Mouse (Mus musculus): ENCODE measurements around the gene Pex14. TPM values are rescaled to one million over a fixed set of nuclear protein-coding genes. Genes with fewer than 3 reads are reported as not detected.

Pex14 gene
- polyA plus RNA-seq, 1 experiment from 2014 or later: 54.3 TPM

DNA sequence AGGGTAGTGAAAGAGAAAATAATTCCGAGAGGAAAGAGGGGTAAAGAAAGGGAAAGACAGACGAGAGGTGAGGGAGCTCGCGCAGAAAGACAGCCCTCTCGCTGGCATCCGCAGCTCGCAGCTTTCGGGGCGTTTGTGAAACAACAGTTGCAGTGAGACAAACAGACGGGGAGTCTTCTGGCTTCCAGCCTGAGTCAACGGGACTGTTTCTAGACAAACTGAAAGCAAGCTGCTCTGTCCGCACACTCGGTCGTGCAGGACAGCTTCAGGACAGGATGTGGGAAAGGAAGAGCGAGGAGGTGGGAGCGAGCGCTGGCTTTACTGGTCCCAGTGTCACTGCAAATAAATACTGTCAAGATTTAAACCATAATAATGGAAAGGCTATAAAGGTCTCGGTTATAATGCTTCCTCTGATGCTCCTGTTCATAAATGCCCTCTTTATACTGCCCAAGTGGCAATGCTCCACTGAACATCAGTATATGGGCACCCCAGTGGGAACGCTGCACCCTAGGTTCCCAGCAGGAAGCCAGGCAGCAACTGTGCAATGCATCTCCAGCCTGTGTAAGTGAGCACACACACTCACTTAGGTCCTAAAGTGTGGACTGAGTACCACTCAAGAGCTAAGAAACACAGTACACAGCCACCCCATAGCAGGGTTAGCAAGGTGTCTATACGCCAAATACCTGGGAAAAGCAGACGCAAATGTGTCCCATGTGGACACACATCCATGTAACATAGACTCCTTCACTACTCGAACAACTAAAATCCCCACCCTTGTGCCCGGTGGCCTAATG, 35.4 kb downstream of the Pex14 start:
- Histone ChIP-seq H3K27me3 (peaks cover 16% of the 10 kb centered on the region; the same call in 1 of the 2 replicates), H3K36me3 (no peaks in the 10 kb centered on the region; the same call in 1 of the 2 replicates), H3K9me3 (no peaks in the 10 kb centered on the region), H3K4me2 (replicated peaks) (no peak overlapping the region), H3K27ac (no peak overlapping the region), H3K4me1 (peaks cover 42% of the 10 kb centered on the region), H3K4me3 (no peak overlapping the region), H3K9ac (no peak overlapping the region)
- 87% methylated on average over 23 of the region's 23 CpGs for WGBS
- no peak for ATAC-seq (ENCODE audit: low FRiP score, low read depth)

DNA sequence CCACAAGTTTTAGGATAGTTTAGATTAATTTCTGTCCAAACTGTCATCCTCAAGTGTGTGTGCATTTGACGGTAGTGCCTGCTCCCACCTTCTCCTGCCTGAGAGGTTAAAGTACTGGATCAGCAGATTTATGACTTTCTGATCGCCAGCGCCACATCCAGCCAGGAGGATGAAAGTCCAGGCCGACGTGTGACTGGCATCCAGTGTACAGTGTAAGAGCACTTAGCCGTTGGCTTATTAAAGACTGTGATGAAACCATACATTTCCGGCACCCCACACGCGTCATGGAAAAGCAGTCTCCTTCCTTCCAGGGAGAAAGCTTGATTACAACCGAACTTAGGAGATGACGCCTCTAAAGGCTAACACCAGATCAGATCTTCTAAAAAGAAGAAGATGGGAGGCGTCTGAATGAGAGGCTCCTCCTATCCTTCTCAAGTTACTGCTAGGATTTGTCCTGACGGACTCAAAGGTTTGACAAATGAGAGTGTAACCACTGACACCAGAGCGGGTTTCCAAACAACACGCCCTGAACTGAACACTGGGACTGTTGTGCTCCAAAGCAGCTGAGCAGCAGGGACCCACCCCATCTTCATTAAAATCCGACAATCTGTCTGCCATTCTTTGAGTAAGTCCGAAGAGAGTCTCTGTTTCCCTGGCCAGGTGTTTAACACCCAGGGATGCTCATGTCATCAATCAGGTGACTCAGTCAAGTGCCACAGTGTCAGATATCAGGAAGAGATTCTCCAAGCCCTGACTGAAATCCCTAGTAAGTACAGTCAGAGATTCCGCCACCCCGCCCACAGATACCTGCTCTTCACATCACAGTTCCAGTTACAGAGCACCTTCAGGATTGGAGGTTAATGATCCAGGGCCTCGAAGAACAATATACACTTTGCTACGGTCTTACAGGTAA, 37.0 kb downstream of the Pex14 start:
- no peak overlapping the region for H3K27ac ChIP-seq
- 41% methylated on average over 21 of the region's 21 CpGs for WGBS
- H3K4me2 ChIP-seq (replicated peaks): no peak overlapping the region
- no peaks in the 10 kb centered on the region for H3K9me3 ChIP-seq
- no peak overlapping the region for H3K4me3 ChIP-seq
- H3K27me3 ChIP-seq: peaks cover 21% of the 10 kb centered on the region; the same call in 1 of the 2 replicates
- H3K4me1 ChIP-seq: peaks cover 58% of the 10 kb centered on the region
- ATAC-seq (ENCODE audit: low FRiP score, low read depth): no peak
- H3K36me3 ChIP-seq: no peaks in the 10 kb centered on the region; the same call in 1 of the 2 replicates
- no peak overlapping the region for H3K9ac ChIP-seq

DNA sequence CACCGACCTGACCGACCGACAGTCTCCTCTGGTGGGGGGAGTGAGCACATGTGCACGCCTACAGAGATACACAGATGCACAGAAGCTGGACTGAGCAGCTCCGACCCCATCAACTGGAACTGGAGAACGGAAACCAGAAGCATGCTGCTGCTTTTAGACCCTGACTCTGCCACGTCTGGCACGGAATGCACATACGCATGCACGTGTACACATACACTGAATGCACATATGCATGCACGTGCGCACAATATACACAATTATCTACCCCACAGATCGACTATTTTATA, 38.3 kb downstream of the Pex14 start:
- Histone ChIP-seq H3K36me3 (no peaks in the 10 kb centered on the region), H3K4me2 (replicated peaks) (no peak overlapping the region), H3K4me3 (no peak overlapping the region), H3K27ac (no peak overlapping the region), H3K27me3 (peaks cover 18% of the 10 kb centered on the region; the same call in 1 of the 2 replicates), H3K4me1 (peaks cover 57% of the 10 kb centered on the region), H3K9ac (no peak overlapping the region), H3K9me3 (no peaks in the 10 kb centered on the region)
- WGBS: 63% methylated on average over 13 of the region's 13 CpGs
- no peak for ATAC-seq (ENCODE audit: low FRiP score, low read depth)

DNA sequence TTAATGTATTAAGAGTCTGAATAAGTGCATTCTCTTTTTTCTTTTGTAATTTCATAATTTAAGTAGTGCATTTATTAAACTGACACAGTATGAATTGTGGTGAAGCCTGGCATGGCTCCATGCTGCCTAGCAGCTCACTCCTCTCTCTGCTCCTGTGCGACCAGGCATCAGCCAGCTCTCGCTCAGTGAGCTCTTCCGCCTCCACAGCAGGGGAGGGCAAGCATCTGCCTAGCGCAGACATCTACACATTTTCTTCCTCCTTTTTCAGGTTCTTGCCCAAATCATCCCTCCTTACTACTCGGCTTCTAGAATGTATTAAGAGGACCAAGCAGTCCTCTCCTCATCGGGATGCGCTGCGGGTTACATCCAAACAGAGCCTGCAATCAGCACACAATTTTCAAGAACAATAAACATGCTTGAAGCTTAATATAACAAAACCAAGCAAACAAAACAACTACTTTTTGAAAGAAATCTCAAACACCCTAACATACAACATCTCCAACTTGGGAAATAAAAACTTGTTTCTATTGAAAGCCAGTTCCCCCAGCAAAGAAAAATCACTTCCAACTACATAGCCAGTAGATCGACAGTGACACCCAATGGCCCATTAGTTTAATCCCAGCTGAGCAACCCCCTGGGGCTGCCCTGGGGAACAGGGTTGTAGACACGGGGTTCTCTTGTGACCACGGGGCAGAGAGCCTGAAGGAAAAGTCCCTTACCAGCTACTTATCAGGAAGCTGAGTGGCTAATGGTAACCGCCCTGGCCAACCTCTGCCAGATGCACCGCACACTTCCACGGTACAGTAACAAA, 38.9 kb downstream of the Pex14 start:
- Histone ChIP-seq H3K4me2 (replicated peaks) (no peak overlapping the region), H3K27ac (no peak overlapping the region), H3K9ac (no peak overlapping the region; the same call in 1 of the 2 replicates), H3K36me3 (no peaks in the 10 kb centered on the region), H3K4me3 (no peak overlapping the region), H3K4me1 (peaks cover 58% of the 10 kb centered on the region), H3K9me3 (no peaks in the 10 kb centered on the region), H3K27me3 (peaks cover 18% of the 10 kb centered on the region; the same call in 1 of the 2 replicates)
- 49% methylated on average over 14 of the region's 14 CpGs for WGBS
- ATAC-seq (ENCODE audit: low FRiP score, low read depth): no peak

DNA sequence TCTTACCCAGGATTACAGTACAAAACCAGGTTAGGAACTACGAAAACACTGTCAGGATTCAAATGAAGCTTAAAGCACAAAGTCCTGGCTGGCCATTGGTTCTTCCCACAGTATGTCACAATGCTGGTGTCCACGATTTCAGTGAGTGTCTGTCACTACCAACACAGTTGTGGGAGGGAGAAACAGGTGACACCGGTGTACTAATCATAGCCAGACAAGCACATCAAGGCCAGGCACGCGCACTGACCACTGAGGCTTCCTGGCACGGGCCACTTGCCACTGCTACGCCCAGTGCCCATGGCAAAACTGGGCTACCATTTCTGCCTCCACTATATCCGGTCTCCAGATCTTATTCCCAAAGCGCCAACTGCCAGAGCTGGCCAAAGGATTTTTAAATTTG, 40.0 kb downstream of the Pex14 start:
- Histone ChIP-seq H3K9ac (no peak overlapping the region), H3K4me2 (replicated peaks) (no peak overlapping the region), H3K4me3 (no peak overlapping the region), H3K4me1 (peaks cover 59% of the 10 kb centered on the region), H3K27me3 (peaks cover 18% of the 10 kb centered on the region; the same call in 1 of the 2 replicates), H3K27ac (no peak overlapping the region), H3K36me3 (no peaks in the 10 kb centered on the region), H3K9me3 (no peaks in the 10 kb centered on the region)
- no peak for ATAC-seq (ENCODE audit: low FRiP score, low read depth)
- WGBS: 89% methylated on average over 9 of the region's 9 CpGs

DNA sequence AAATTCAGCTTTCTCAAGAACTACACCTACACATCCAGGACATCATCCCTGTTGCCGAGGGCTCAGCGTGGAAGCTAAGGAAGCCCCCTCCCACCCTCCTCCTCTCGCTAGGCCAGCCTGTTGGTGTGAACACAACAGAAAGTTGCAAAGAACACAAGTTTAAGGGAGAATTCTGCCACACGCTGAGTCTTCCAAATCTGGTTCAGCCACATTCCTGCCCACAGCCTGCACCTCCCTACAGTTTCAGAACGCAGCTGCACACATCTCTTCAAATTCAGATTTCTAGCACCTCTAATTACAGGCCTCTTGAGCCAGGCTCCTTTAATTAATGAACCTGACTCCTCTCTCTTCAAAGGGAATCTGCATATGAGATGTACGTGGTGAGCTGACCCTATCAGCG, 41.4 kb downstream of the Pex14 start:
- H3K4me2 ChIP-seq (replicated peaks): peak overlapping the region; percentile 16
- no peaks in the 10 kb centered on the region for H3K36me3 ChIP-seq
- H3K9ac ChIP-seq: no peak overlapping the region
- H3K4me3 ChIP-seq: no peak overlapping the region
- peaks cover 15% of the 10 kb centered on the region; the same call in 1 of the 2 replicates for H3K27me3 ChIP-seq
- H3K27ac ChIP-seq: no peak overlapping the region
- 43% methylated on average over 7 of the region's 7 CpGs for WGBS
- no peak for ATAC-seq (ENCODE audit: low FRiP score, low read depth)
- H3K9me3 ChIP-seq: no peaks in the 10 kb centered on the region
- H3K4me1 ChIP-seq: peaks cover 64% of the 10 kb centered on the region

DNA sequence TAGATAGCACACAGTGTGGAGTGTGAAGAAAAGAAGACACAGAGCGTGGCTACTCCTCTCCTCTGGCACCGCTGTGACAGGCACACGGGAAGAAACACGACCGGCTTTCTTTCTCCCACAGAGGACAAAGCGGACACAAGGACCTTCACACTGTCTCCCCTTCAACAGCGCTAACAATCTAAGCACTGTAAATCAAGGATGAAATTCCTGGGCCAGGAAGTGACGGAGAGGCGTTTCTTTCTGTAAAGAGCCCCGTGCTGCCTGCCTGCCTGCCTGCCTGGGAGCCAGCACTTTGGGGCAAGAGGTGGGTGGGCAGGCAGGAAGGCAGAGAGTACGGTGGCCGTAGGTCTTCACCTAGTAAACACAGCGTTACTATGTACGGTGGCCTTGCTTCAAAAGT, 42.2 kb downstream of the Pex14 start:
- H3K27ac ChIP-seq: no peak overlapping the region
- no peaks in the 10 kb centered on the region for H3K9me3 ChIP-seq
- H3K9ac ChIP-seq: no peak overlapping the region
- 40% methylated on average over 14 of the region's 14 CpGs for WGBS
- H3K36me3 ChIP-seq: no peaks in the 10 kb centered on the region
- 0 out of 2 replicates have a peak, but pooled peaks cover 8% of the 10 kb centered on the region for H3K27me3 ChIP-seq
- H3K4me1 ChIP-seq: peaks cover 59% of the 10 kb centered on the region
- no peak for ATAC-seq (ENCODE audit: low FRiP score, low read depth)
- no peak overlapping the region for H3K4me3 ChIP-seq
- 0 out of 2 replicates have a peak overlapping the region, but pooled peaks have one; percentile 15 for H3K4me2 ChIP-seq (replicated peaks)

DNA sequence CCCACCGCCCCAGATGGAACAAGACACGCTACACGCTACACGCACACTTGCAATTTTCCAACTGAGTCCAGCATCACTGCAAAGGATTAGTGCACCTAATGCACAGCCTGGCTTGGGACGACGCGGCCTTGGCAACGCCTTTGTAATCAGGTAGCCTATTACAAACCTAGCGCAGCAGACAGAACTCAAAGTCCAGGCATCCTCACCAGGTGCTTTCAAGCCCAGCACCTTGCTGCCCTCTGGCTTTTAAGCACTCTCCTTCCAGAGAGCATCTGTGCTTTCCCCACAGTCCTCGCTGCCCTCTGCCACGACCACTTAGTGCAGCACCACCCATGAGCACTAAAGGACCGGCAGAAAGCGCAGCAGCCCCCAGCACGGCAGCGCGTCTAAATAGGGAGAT, 42.7 kb downstream of the Pex14 start:
- H3K36me3 ChIP-seq: no peaks in the 10 kb centered on the region
- no peak overlapping the region for H3K9ac ChIP-seq
- H3K4me3 ChIP-seq: no peak overlapping the region
- H3K9me3 ChIP-seq: no peaks in the 10 kb centered on the region
- H3K27ac ChIP-seq: no peak overlapping the region
- 69% methylated on average over 16 of the region's 16 CpGs for WGBS
- no peak for ATAC-seq (ENCODE audit: low FRiP score, low read depth)
- H3K4me1 ChIP-seq: peaks cover 55% of the 10 kb centered on the region
- H3K27me3 ChIP-seq: peaks cover 9% of the 10 kb centered on the region
- H3K4me2 ChIP-seq (replicated peaks): no peak overlapping the region

DNA sequence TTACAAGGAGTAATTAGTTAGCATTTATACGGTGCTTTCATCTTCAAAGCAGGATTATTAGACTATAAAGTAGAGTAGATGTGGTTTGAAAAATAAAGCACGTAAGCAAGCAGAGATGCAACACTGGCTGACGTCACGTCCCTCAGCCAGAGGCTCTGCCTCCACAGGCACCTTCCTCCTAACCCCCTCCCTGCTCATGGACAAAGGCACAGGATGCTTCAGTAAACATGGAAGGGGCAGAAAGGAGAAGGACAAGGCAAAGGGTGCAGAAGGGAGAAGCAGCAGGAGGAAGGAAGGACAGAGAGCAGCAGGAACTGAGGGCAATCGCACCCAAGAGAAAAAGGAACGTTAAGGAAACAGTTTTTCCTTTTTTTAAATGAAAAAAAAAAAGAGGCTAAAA, 43.8 kb downstream of the Pex14 start:
- H3K27ac ChIP-seq: no peak overlapping the region
- H3K9me3 ChIP-seq: no peaks in the 10 kb centered on the region
- no peaks in the 10 kb centered on the region for H3K36me3 ChIP-seq
- WGBS: 48% methylated on average over 6 of the region's 6 CpGs
- H3K9ac ChIP-seq: no peak overlapping the region
- H3K4me1 ChIP-seq: peaks cover 51% of the 10 kb centered on the region
- H3K4me3 ChIP-seq: no peak overlapping the region
- ATAC-seq (ENCODE audit: low FRiP score, low read depth): no peak
- peaks cover 16% of the 10 kb centered on the region for H3K27me3 ChIP-seq
- H3K4me2 ChIP-seq (replicated peaks): no peak overlapping the region

DNA sequence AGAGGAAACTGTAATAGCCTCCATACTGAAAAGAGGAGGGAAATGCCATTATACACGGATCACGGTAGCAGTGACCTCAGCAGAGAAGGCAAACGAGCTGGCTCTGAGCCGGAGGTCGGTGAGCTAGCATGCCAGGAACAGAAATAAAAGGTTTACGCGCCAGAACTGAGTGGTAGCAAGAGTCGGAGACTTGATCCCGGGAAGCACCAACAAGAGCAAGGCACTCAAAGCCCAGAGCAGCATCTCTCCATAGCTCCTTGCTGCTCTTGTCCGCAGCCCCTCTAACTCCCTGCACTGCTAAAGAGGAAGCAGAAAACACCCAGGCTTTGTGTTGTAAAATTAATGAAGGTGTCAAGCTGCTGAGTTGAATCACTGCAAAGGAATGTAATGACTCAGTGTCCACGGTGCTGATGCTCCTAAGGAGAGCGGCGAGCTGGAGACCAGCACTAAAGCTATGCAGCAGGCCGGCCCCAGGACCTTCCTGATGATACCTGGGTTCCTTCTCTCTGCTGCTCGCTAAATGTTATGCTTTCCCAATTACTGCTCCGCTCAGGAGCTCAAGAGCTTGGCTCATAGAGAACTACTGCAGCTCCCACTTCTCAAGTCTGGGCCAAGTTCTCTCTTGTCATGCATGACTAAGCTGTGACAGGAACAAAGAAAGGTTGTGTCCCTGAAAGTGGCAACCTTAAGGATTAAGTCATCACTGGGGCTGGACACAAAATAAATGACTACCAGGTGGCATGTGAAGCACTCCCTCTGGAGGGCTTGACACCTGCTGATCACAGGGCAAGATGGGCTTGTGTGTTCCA, 50.1 kb downstream of the Pex14 start:
- Histone ChIP-seq H3K4me1 (peaks cover 59% of the 10 kb centered on the region), H3K27ac (peak overlapping the region; percentile 52; the same call in 1 of the 2 replicates), H3K4me3 (no peak overlapping the region; the same call in 1 of the 2 replicates), H3K36me3 (no peaks in the 10 kb centered on the region), H3K9ac (0 out of 2 replicates have a peak overlapping the region, but pooled peaks have one; percentile 19), H3K27me3 (peaks cover 37% of the 10 kb centered on the region), H3K9me3 (no peaks in the 10 kb centered on the region), H3K4me2 (replicated peaks) (peak overlapping the region; percentile 49)
- peak; percentile 56; the same call in 1 of the 2 replicates for ATAC-seq (ENCODE audit: low FRiP score, low read depth)
- 3% methylated on average over 16 of the region's 16 CpGs for WGBS

All from limb, embryonic 13.5 days (tissue).